Mouse (Mus musculus) gastrocnemius, postnatal 36 days (tissue): ENCODE results near the gene Pde9a. TPM values are rescaled to one million over a fixed set of nuclear protein-coding genes. Genes with fewer than 3 reads are reported as not detected.

ENCODE experiments used
- DNase-seq, 2 experiments: peaks; one replicate each; pipeline ENCODE4 v3.0.0; 2022
- intact Hi-C: fragments of 180-260 bp; cut with DNase I; formaldehyde crosslinking; loops from one replicate; pipeline ENCODE4 v1.15.1; 2025
- total RNA-seq, 2 experiments: library from RNA; stranded (reverse); gene quantifications; 2 replicates each; pipeline ENCODE4 v1.2.3; 2021

Pde9a gene
- total RNA-seq, 2 experiments from 2014 or later = 1.5 to 2.5 TPM

DNA sequence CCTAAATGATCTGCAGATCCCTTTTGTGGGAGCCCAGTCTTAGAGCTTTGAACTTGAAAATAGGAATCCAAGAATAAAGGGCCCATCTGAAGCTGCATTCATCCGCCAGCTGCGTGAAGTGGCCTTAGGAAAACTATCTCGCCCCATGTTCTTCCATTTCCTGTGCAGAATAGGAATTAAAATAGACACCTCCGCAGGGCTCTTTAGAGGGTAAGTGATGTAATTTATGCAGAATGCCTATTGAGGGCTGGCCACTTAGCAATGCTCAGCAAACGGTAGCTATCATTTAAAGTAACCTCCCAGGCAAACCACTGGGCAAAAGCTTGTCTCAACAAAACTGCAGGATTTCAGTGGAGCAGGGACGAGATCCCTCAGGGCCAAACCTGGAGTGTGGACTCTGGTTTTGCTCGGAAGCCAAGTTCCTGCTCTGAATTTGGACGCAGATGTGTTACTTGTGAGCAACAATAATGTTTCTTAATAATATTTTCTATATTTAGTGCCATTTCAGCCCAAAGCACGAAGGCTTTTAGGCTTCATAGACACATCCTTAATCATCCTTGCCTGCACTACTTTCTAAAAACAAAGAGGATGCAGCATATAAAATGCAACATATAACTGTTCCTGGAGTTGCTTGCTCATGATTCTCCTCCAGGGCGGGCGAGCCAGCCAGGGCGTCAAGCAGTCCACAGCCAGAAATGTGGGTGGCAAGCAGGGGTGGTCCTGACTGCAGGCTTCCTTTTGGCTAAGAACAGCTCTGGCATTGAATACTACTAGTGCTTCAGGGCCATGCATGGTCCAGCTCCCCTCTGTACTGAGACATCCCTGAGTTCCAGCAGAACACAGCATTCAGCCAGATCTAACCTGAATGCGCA is 40.1 kb downstream of the Pde9a start:
- DNase-seq = no peak
- intact Hi-C loops = no loop called here

DNA sequence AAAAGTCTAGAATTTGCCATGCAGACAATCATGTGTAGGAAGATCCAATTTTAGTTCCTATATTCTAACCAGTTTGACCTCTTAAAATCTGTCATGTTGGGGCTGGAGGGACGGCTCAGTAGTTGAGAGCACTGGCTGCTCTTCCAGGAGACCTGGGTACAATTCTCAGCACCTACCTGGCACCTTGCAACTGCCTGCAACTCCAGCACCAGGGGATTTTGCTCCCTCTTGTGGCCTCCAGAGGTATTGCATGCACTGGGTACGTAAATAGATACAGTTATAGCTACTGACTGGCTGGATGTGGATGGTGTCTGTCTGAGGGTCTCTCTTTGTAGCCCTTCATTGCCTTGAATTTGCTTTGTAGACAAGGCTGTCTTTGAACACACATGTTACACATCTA is 43.4 kb downstream of the Pde9a start:
- DNase-seq = no peak
- intact Hi-C loops = no loop called here

DNA sequence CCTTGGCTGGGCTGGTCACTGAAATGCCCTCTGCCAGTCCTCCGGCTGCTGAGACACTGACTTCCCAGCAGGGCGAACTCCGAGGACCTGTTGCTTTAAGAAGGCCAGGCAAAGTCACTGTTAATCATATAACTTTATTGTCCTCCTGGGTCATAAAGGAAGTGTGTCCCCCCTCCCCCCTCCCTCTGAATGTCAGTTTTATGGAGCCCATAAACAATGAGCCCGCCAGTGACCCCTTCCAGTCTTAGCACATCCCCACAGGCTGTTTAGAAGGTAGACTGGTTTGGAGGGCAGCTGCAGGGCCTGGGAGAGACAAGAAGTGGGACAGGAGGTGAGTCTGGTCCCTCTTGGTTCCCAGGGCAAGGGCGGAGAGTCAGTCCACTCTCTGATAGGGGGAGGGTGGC is 46.9 kb downstream of the Pde9a start:
- DNase-seq = no peak
- intact Hi-C loops = no loop called here

DNA sequence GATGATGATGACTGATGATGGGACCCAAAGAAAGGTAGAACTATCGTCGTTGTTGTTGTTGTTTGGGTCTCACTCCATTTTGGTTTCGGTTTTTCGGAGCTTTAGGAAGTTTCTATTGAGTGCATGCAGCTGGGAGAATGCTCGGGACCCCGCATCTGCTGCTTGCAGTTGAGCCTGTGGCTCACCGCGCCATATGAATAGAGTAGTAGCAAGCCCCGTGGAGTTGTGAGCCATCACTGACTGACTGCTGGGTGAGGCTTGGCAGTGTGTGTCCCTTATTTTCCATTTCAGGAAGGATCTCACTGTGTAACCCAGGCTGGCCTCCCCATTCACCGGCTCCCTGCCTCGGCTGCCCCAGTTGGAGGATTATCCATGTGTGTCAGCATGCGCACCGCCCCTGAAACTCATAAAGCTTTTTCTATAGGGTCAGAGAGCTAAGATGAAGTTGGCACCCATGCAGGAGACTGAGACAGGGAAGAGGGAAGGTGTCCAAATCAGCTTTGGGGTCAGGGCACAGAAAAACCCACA is 47.5 kb downstream of the Pde9a start:
- intact Hi-C loops = no loop called here
- DNase-seq = no peak

DNA sequence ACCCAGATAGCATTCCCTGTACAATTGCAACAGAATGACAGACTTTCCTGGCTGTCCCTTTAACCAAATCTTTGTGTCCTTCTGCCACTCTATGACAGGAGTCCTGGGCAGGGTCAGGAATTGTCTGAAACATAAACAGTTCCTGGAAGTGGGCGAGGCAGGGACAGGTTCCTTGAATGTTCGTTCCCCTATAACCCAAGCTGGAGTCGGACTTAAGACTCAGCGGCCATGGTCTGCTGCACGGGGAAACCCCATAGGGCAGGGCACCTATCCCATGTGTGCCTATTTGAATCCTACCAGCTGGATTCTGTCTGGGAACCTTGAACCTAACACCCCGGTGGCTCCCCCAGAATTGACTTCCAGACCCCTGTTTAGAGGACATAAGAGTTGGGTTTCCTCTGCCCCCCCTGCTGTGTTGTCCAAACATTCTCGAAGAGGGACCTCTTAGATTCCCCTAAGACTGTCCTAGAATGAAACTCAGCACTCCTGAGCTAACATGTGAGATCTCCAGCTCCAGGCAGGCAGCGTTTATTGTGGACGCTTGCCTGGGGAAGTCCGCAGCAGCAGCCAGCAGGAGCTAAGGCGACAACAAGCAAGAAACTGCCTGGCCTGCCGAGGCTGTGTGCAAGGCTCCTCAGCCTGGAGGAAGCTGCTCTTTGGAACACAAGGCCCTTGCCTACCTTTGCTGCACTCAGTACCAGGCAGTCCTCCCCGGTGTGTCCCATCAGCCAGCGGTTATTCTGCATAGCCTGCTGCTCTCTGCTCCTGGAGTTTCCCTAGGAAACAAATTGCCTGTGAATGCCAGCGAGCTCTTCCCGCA is 48.2 kb downstream of the Pde9a start:
- no peak for DNase-seq
- intact Hi-C loops = no loop called here

DNA sequence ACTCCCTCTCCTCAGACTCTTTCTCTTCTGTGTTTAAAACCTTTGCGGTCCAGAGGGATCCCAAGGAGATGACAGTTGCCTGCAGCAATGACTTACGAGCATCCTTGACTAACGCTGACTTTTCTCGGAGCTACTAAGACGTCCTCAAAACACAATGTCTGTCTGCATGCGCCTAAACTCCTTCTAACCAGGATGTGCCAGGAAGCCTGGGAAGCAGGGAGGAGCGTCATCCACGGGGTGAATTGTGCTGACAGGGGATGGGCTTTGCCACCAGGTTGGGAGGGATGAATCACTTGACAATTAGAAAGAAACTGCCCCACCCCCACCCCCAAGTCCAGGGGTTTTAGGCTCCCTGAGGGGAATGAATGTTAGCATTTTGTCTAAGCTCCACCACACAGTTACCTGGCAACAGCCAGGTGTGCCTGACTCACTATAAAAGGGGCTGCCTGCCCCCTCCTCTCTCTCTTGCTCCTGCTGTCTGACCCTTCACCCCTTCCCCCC is 48.9 kb downstream of the Pde9a start:
- no peak for DNase-seq
- intact Hi-C loops = no loop called here

DNA sequence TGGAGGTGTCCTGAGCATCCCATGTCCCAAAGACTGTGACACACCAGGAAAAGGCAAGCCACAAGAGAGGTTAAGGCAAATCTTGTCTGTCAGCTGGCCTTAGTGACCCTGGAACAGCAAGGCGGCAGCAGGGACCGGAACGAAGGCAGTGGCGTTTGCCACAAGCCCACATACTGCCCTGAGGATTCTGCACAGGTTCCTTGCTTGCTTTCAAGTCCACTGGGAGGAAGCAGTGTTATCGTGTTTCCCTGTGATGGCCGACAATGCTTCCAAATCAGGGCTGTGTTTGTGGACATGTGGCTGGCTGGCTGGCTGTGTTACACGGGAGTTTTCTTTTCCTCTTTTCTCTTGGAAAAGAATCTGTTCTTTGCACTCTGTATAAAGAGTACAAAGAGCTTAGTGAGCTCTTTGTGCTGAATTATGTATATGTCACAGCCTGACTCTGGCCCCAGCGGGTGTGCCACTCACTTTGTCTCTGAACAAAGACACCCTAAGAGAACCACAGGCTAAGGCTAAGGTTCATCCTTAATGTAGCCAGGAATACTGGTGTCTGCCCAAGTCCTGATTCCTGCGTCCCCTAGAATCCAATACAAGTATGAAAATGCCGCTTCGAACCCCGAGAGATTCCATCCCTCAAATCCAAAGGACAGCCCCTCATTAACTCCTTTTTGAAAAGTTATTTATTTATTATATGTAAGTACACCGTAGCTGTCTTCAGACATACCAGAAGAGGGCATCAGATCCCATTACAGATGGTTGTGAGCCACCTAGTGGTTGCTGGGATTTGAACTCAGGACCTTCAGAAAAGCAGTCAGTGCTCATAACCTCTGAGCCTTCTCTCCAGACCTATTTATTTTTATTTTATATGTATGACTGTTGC is 50.2 kb downstream of the Pde9a start:
- DNase-seq = no peak
- intact Hi-C loops = no loop called here

DNA sequence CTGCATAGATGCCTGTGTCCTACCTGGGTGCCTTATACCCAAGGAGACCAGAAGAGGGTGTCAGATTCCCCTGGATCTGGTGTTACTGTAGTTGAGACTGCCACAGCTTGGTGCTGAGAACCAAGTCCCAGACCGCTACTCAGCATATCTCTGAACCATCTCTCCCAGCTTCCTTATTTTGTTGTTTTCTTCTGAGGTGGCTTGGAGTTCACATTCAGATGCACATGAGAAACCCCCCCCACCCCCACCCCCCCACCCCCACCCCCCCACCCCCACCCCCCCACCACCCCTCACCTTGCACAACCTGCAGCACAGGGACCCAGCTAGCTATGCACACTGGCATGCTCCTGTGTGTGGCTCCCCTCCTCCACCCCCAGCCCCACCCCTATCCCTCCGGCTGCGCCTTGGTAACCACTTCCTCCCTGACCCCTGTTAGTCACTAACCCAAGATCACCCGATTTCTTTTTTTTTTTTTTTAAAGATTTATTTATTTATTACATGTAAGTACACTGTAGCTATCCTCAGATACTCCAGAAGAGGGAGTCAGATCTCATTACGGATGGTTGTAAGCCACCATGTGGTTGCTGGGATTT is 50.9 kb downstream of the Pde9a start:
- DNase-seq = no peak
- intact Hi-C loops = no loop called here

DNA sequence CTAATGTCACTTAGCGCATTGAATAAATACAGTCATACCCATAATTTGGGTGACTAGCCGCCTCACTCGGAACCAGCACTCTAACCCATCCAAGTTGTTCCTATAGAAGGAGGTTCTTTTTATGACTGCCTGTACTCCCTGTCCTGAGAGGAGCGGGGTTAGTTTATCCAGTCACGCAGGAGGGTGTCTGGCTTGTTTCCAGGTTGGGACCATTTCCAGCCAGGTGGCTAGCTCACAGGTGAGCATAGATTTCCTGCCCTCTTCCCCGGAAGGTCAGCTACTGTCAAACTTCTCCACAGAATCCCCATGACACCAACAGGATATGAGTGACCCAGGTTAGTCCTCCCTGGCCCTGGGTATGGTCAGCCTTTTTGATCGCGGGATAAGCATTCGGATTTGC is 51.5 kb downstream of the Pde9a start:
- DNase-seq = no peak
- intact Hi-C loops = no loop called here

DNA sequence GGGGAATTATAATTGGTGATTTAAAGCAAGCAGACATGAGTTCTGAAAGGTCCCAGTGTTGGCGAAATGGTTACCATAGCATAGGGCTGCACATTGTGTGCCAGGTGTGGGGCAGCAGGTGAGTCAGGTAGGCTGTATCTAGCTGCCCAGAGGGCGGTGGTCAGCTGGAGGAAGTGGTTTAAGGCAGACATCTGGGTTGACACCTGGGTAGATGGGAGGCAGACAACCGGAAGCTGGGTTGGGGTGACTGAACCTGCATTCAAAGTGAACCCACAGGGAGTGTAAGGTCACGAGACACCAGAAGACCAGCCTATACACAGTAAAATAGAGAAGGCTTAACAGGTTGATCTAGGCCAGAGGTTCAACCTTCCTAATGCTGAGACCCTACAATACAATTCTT is 54.0 kb downstream of the Pde9a start:
- intact Hi-C loops = no loop called here
- DNase-seq = no peak

DNA sequence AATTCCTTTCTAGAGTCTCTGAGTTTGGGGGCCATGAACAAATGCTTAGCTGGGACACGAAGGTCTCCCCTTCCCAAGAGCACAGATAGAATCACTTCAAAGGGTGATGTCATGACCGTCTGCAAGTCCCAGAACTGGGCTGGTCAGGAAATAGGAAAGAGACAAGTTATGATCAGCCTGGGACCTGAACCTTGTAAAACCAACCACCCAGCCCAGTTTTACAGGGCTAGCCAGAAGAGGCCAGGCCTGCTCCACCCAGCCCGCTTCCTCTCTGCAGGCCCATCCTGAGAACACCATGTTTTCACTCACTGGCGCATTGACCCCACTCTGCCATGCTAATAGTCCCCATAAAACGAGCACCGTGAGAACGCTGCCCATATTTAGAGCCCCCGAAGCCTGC is 56.5 kb downstream of the Pde9a start:
- DNase-seq = no peak
- intact Hi-C loops = no loop called here

DNA sequence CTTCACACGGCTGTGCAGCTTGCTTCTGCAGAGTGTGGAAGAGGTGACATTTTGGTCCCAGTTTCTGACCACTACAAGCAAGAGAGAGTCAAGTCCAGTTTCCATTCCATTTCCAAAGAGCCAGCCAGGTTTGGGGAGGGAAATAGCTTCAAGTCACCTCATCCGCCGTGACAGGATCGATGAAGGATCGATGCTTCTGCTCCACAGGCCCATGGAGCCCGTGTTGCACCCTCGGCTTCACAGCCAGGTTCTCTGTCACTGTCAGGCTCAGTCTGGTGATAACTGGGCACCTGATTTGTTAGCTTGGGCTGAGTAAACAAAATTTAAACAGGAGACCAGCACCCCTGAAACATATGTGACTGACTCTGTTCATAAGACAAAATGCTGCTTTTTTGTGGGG is 58.2 kb downstream of the Pde9a start:
- DNase-seq = no peak
- intact Hi-C loops = no loop called here

DNA sequence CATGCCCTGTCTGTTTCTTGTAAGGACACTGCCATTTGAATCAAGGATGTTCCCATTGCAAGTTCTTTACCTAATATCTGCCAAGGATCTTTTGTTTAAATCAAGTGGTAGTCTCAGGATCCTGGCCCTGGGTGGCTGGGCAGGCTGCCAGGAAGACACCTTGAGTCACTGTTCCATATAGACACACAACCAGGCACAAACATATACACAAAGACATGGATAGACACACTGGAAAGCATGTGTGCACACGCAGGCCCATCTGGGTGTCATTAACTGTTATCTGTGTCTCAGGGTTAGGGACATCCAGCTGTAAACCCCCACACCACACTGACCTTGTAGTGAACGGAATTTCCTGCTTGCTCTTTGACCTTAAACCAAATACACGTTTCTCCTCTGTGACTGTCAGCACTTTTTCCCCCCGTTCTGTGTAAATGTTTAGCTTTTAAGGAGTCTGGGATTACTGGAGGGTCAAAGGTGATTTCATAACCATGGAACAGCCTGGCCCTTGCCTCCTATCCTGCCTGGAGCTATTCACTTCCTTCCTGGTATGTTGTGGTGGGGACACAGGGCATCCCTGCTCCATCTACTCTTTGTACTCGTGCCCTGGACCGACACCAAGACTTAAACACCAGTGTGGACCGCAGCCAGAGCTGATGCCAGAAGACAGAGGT is 59.2 kb downstream of the Pde9a start:
- no peak for DNase-seq
- intact Hi-C loops = no loop called here

DNA sequence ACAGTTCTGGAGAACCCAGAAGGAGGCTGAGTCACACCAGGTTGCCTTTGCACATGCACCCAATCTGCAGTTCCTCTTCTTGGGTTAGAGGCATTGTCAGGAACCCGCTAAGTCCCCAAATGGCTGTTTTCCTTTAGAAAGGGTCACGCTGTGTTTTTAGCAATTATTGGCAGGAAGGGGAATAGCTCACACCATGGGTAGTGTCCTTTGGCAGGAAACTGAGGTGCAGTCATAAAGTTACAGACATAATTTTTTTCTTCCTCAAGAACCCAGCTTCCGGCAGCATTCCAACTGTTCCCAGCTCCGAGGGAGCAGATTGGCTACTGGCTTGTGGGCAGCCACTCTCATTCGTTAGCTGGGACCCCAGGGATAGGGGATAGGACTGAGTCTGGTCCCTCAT is 61.8 kb downstream of the Pde9a start:
- intact Hi-C loops = no loop called here
- no peak for DNase-seq

DNA sequence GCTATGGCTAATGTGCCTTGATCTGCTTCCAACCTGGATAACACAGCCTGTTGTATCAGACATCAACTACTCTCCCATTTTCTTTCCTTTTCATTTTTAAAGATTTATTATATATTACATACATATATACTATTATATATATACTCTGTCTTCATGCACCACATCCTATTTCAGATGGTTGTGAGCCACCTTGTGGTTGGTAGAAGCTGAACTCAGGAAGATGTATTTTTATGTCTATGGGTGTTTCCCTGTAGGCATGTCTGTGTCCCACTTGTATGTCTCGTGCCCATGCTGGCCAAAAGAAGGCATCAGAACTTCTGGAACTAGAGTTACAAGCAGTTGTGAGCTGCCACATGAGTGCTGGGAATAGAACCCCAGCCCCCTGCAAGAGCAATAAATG is 62.5 kb downstream of the Pde9a start:
- intact Hi-C loops = no loop called here

DNA sequence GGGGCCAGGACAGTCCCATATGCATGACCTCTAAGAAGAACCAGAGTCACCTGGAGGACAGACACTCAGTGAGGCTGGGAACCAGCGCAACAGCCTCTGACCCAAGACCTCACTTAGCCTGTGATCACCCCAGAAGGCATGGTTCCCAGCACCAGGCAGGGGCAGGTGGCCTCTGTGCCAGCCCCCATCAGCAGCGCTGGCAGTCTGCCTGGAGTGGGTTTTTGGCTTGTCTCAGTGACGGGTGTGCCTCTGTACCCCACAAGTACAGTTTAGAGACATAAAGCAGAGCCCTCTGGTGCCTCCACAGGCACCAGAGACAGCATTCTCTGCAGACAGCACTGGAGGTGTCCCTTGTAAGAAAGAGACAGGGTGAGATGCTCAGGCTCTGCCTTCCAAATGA is 64.2 kb downstream of the Pde9a start:
- intact Hi-C loops = no loop called here
- no peak for DNase-seq

More for the DNA sequence above, 62.5 kb downstream of the Pde9a start:
- no peak for DNase-seq

DNA sequence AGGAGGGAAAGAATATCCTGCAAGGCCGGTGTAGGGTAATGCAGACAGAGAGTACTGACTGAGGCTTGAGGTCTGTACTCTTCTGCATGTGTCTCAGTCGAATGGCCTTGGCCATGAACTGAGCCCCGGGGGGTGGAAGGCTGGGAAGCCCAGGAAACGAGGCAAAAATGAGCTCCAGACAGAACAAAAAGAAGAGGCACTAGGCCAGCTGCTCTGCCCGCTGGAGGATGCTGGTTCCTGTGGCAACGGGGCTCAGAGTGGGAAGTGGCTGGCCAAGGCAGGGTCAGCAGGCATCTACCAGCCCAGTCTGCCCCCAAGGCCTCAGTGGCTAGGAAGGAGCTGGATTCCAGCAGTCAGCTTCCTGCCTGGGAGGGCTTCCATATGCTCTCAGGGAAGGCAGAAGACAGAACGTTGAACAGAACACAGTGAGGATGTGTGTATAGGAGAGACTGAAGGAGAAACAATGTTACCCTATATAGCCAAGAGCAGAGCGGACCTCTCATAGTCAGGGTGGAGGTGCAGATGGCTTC is 65.2 kb downstream of the Pde9a start:
- intact Hi-C loops = no loop called here
- DNase-seq = no peak

DNA sequence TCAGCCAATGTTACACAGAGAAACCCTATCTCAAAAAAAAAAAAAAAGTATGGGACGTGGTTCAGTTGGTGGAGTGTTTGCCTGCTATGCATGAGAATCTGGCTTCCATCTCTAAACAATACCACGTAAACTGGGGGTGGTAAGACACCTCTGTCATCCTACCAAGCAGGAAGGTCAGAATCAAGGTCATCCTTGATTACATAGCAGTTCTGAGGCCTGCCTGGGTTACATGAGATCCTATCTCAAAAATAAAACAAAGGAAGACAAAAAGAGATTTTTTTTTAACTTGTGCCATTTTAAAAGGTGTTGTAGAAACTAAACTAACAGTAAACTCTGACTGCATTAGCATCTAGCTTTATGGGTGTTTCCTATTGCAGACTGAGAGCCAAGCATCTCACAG is 66.8 kb downstream of the Pde9a start:
- intact Hi-C loops = no loop called here
- no peak for DNase-seq

DNA sequence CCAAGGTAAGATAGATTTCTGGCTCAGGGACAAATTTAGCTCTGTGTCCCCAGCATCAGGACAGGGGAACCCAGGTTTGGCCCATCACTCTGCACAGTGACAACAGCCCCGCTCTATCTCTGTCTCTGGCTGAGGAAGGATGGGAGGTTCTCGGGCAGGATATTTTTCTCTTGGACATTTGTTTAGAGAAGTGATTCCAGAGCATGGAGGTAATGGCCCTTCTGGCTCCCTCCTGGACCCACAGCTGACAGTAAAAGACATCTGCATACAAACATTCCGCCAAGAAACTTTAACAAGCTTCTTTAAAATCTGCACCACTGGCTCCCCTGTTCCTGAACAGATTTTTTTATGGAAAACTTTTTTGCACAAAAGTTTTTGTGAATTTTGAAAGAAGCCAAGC is 67.5 kb downstream of the Pde9a start:
- no peak for DNase-seq
- intact Hi-C loops = no loop called here
